Mouse (Mus musculus) olfactory bulb, adult 2 months (tissue): ENCODE results near the gene Gm16181. TPM values are rescaled to one million over a fixed set of nuclear protein-coding genes. Genes with fewer than 3 reads are reported as not detected.

ENCODE experiments used
- H3K27ac ChIP-seq: fragments of 200-500 bp; 2 replicates; pipeline ENCODE4 v1.5.1; 2012; ENCODE audit warnings: low read depth, low read length; ENCODE audit not compliant: insufficient read depth
- H3K4me1 ChIP-seq: fragments of 200-500 bp; 2 replicates; pipeline ENCODE4 v1.6.1; 2012; ENCODE audit warnings: low read length; ENCODE audit not compliant: control insufficient read depth, insufficient read depth
- H3K4me3 ChIP-seq: fragments of 200-500 bp; 2 replicates; pipeline ENCODE4 v1.5.1; 2012; ENCODE audit warnings: mild to moderate bottlenecking, low read depth, low read length, moderate library complexity; ENCODE audit not compliant: insufficient read depth
- CTCF ChIP-seq: fragments of 200-500 bp; IDR thresholded peaks from 2 replicates; pipeline ENCODE4 v1.5.1; 2012; ENCODE audit warnings: low read depth, mild to moderate bottlenecking, low read length, moderate library complexity; ENCODE audit not compliant: insufficient read depth
- POLR2A ChIP-seq: fragments of 200-500 bp; IDR thresholded peaks from 2 replicates; pipeline ENCODE4 v1.6.1; 2012; ENCODE audit warnings: mild to moderate bottlenecking, low read depth, low read length, moderate library complexity; ENCODE audit not compliant: insufficient read depth
- WGBS: fragments of 180-500 bp; shearing (Covaris S2); methylation state at CpG from one replicate; pipeline ENCODE4 v1.1.7; 2018; 5-methylcytosine and 5-hydroxymethylcytosine counted together
- polyA plus RNA-seq: library from polyadenylated mRNA; stranded (reverse); fragments of >200 nt; gene quantifications from 2 replicates; pipeline ENCODE4 v1.2.4, GENCODE M21; 2012; ENCODE audit warnings: low replicate concordance; ENCODE audit not compliant: missing spikeins, insufficient read depth, insufficient read length

Gm16181 gene
- polyA plus RNA-seq, 1 experiment = not detected

GRCm38 (mm10) chr17:35269653-35270347 is 49.2 kb downstream of the Gm16181 start:
- TF ChIP-seq POLR2A (no peak), CTCF (no peak)
- no peak overlapping the region for H3K27ac ChIP-seq
- 32% methylated on average over 3 of the region's 3 CpGs for WGBS

DNA sequence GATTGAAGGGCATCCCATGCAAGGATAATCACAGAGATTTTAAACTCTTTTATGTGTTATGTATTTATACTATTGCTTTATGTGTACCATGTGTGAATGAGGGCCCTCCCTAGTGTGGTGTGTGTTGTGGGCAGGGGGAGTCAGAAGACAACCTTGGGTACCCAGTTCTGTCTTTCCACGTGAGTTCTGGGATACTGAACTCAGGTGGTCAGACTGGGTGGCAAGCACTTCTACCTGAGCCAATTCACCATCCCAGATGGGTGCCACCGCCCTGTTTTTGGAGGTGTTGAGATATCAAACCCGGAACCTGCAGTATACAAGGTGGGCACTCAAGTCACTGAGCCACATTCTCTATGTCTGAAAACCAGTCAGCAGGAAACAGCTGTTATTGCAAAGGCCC is 51.6 kb downstream of the Gm16181 start:
- WGBS = 81% methylated on average over 3 of the region's 3 CpGs
- no peak overlapping the region for H3K27ac ChIP-seq
- no peak overlapping the region for H3K4me3 ChIP-seq
- no peaks in the 10 kb centered on the region for H3K4me1 ChIP-seq
- TF ChIP-seq POLR2A = no peak
- no peak for TF ChIP-seq CTCF

More at GRCm38 (mm10) chr17:35269653-35270347, 49.2 kb downstream of the Gm16181 start:
- H3K4me1 ChIP-seq = no peaks in the 10 kb centered on the region
- no peak overlapping the region for H3K4me3 ChIP-seq

Other genes with a start within 250 kb of the Gm16181 start
- not detected in 2 replicates for gene Hspa1a, start 248.7 kb upstream of the Gm16181 start, polyA plus RNA-seq
- not detected in 2 replicates for gene Hspa1l, start 248.1 kb upstream of the Gm16181 start, polyA plus RNA-seq
- not detected in 2 replicates for gene Lsm2, start 239.0 kb upstream of the Gm16181 start, polyA plus RNA-seq
- not detected in 2 replicates for gene Vars, start 219.8 kb upstream of the Gm16181 start, polyA plus RNA-seq
- not detected in 2 replicates for gene Vwa7, start 204.3 kb upstream of the Gm16181 start, polyA plus RNA-seq
- not detected in 2 replicates for gene Sapcd1, start 192.8 kb upstream of the Gm16181 start, polyA plus RNA-seq
- gene Msh5, start 174.1 kb upstream of the Gm16181 start, polyA plus RNA-seq = not detected in 2 replicates
- not detected in 2 replicates for gene Clic1, start 170.9 kb upstream of the Gm16181 start, polyA plus RNA-seq
- not detected in 2 replicates for gene Ddah2, start 161.8 kb upstream of the Gm16181 start, polyA plus RNA-seq
- not detected in 2 replicates for gene Ly6g6c, start 155.4 kb upstream of the Gm16181 start, polyA plus RNA-seq
- gene Mpig6b, start 154.7 kb upstream of the Gm16181 start, polyA plus RNA-seq = not detected in 2 replicates
- gene Ly6g6e, start 143.9 kb upstream of the Gm16181 start, polyA plus RNA-seq = not detected in 2 replicates
- gene Ly6g6d, start 142.8 kb upstream of the Gm16181 start, polyA plus RNA-seq = not detected in 2 replicates
- not detected in 2 replicates for gene Ly6g6f, start 135.2 kb upstream of the Gm16181 start, polyA plus RNA-seq
- gene Abhd16a, start 131.6 kb upstream of the Gm16181 start, polyA plus RNA-seq = not detected in 2 replicates
- not detected in 2 replicates for gene Ly6g5c, start 112.6 kb upstream of the Gm16181 start, polyA plus RNA-seq
- gene Ly6g5b, start 105.4 kb upstream of the Gm16181 start, polyA plus RNA-seq = not detected in 2 replicates
- not detected in 2 replicates for gene Gpank1, start 99.4 kb upstream of the Gm16181 start, polyA plus RNA-seq
- not detected in 2 replicates for gene Csnk2b, start 98.8 kb upstream of the Gm16181 start, polyA plus RNA-seq
- gene D17H6S53E, start 94.5 kb upstream of the Gm16181 start, polyA plus RNA-seq = not detected in 2 replicates
- not detected in 2 replicates for gene Apom, start 88.8 kb upstream of the Gm16181 start, polyA plus RNA-seq
- gene Bag6, start 85.7 kb upstream of the Gm16181 start, polyA plus RNA-seq = 684 TPM in 1 of 2 replicates, not detected in the other
- gene Prrc2a, start 55.9 kb upstream of the Gm16181 start, polyA plus RNA-seq = 146 and 391 TPM in 2 replicates
- gene Aif1, start 44.8 kb upstream of the Gm16181 start, polyA plus RNA-seq = not detected in 2 replicates
- gene Lst1, start 32.4 kb upstream of the Gm16181 start, polyA plus RNA-seq = not detected in 2 replicates
- not detected in 2 replicates for gene Ltb, start 26.4 kb upstream of the Gm16181 start, polyA plus RNA-seq
- not detected in 2 replicates for gene Tnf, start 18.8 kb upstream of the Gm16181 start, polyA plus RNA-seq
- gene Lta, start 15.5 kb upstream of the Gm16181 start, polyA plus RNA-seq = not detected in 2 replicates
- not detected in 2 replicates for gene Atp6v1g2, start 12.8 kb downstream of the Gm16181 start, polyA plus RNA-seq
- not detected in 2 replicates for gene Nfkbil1, start 15.0 kb downstream of the Gm16181 start, polyA plus RNA-seq
- 290 and 359 TPM in 2 replicates for gene Ddx39b, start 20.9 kb downstream of the Gm16181 start, polyA plus RNA-seq
- gene H2-D1, start 41.9 kb downstream of the Gm16181 start, polyA plus RNA-seq = 345 and 592 TPM in 2 replicates
- gene H2-Q1, start 99.6 kb downstream of the Gm16181 start, polyA plus RNA-seq = not detected in 2 replicates
- not detected in 2 replicates for gene H2-Q2, start 121.4 kb downstream of the Gm16181 start, polyA plus RNA-seq
- gene H2-Q4, start 158.8 kb downstream of the Gm16181 start, polyA plus RNA-seq = not detected in 2 replicates
- gene H2-Q6, start 204.0 kb downstream of the Gm16181 start, polyA plus RNA-seq = not detected in 2 replicates
- not detected in 2 replicates for gene H2-Q7, start 218.3 kb downstream of the Gm16181 start, polyA plus RNA-seq
- gene H2-Q10, start 249.3 kb downstream of the Gm16181 start, polyA plus RNA-seq = not detected in 2 replicates